Mouse (Mus musculus): ENCODE results near the gene Mcu. TPM values are rescaled to one million over a fixed set of nuclear protein-coding genes. Genes with fewer than 3 reads are reported as not detected.

Mcu gene
- total RNA-seq, 2 experiments from 2014 or later, result 63.1 to 65.2 TPM

DNA sequence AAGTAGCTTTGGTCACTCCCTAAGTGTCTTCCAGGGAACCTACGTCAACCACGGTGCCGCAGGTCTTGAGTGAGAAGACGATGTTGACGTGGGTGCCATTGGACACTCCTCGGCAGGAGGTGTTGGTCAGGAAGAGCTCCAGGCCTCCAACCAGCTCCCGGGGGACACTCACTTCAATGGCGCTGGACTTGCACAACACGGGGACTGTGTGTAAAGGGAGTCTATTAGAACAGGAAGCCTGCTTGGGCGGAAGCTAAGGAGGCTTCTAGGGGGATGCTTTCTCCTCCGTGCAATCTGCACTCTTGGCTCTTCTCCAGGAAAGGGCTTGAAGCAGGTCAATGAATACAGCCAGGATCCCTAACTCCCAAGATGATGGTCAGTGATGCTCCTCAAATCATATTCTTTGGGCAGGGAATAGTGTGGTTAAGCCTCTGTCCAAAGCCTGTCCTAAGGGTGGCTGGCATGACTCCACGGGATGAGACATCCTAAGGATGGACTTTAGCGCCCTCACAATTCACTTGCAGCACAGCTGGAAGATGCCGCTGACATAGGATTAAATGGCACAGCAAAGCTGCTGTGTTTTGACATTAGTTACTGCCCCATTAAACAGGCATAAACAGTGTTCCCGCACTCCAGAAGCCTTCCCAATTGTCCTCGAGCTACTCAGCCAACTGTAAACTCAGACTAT is 186.9 kb downstream of the Mcu start:
- DNase-seq, result no peak

DNA sequence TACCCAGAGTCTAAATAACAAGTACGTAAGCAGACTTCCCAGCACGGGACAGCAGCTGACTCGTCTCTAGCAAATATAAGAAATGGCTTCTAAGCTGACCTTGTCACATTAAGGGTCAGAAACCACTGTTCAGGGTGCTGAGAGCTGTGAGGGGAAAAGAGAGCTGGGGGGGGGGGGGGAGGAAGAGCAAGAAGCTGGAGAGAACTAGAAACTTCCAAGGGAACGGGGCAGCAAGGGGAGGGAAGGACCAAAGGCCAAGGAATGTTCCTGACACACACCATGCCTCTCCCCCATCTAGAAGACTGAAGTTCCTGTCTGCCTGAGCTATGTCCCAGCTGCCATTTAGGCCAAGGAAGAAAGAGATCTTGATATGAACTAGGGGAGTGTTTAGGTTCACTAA is 190.1 kb downstream of the Mcu start:
- DNase-seq, result no peak

DNA sequence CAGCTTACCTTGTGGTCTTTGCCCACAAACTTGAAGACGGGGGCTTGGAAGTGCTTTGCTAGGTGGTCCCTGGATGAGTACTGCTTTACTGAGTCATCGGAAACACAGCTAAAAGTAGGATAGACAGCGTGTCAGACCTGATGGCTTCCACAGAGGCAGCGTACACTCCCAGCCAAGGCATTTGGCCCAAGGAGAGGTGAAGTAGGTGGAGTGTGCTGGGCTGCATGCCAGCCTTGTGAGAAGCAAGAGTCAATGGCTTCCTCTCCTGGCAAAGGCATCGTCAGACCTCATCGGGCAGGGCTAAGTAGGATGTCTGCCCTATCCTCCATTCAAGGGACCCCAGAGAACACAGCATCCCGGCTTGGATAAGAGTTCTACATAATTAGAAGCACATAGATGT is 191.1 kb downstream of the Mcu start:
- DNase-seq, result peak; percentile 61

- no peak for DNase-seq
These were observed 192.0 kb downstream of the Mcu start for GRCm38 (mm10) chr10:59424453-59424852.

- no peak for DNase-seq
These were observed 197.0 kb downstream of the Mcu start for GRCm38 (mm10) chr10:59419516-59419915.

DNA sequence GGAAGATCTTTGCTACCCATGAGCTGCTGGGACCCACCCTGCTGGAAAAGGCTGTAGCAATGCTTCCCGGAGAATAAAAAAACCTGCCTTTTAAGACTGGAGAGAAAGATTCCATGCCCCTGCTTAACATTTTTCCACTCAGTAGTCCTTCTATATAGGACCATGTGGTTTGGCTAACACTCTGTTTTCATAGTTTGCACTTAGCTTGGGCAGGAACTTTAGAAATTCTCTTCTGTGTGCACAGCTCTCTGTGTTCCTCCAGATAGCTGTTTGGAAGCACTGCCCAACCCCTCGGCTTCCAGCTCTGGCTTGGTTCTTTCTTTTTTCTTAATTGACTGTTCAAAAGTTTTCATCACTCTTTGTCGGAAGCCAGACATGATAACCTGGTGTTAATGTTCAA is 199.9 kb downstream of the Mcu start:
- no peak for DNase-seq

- no peak for DNase-seq
These were observed 202.8 kb downstream of the Mcu start for GRCm38 (mm10) chr10:59413711-59414110.

- no peak for DNase-seq
These were observed 206.2 kb downstream of the Mcu start for GRCm38 (mm10) chr10:59410264-59410663.

DNA sequence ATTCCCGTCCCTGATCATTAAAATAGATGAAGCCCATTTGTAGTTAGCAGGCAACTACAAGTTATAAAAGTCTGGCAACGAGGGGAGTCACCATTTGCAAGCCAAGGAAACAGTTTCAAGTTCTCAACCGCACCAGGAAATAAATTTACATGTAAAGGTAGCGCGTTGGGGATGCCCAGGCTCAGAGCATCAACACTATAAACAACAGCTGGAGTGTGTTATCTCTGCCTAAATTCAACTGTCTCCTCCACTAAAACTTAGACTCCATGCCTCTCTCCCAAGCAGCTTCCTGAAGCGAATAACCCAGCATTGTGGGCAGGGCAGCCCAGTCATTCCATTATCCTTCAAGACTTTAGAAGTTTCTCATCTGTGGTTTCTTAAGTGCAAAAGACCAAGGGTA is 208.0 kb downstream of the Mcu start:
- DNase-seq, result no peak

- no peak for DNase-seq
These were observed 212.7 kb downstream of the Mcu start for GRCm38 (mm10) chr10:59403793-59404149.

- no peak for DNase-seq
These were observed 213.3 kb downstream of the Mcu start, which contains the start of gene Pla2g12b for GRCm38 (mm10) chr10:59402899-59403792. TSS of gene Pla2g12b (plus strand) at chr10:59403660.

Other genes starting within 250 kb of the Mcu start
- 100 to 1,000 TPM; 112 to 119 TPM for gene Gm10273, start 221.1 kb downstream of the Mcu start, total RNA-seq (2021)
- under 1 TPM in 1 of 2 experiments, not detected in 1; 0.34 TPM for gene Pla2g12b, start 213.0 kb downstream of the Mcu start, total RNA-seq (2021)
- gene Oit3, start 174.9 kb downstream of the Mcu start, total RNA-seq (2021), result under 1 TPM; 0.54 to 0.89 TPM
- gene Gm10322, start 629 bp downstream of the Mcu start, total RNA-seq (2021), result not detected
- 10 to 100 TPM; 80.3 to 94.7 TPM for gene Micu1, start 85.8 kb upstream of the Mcu start, total RNA-seq (2021)